Mouse (Mus musculus) forebrain, embryonic 10.5 days (tissue): ENCODE measurements around the gene Cyp2d9. TPM values are rescaled to one million over a fixed set of nuclear protein-coding genes. Genes with fewer than 3 reads are reported as not detected.
"Not testable (repeated sequence)": the region's sequence is repeated elsewhere in the genome, so short reads cannot be mapped to it uniquely, and the experiment has no call there.

Experiments used
- DNase-seq: peaks from one replicate; pipeline ENCODE4 v3.0.0-alpha.2; 2017; ENCODE audit warnings: low spot score; ENCODE audit errors: extremely low spot score
- H3K27ac ChIP-seq: fragments of 300-500 bp; sonication (generic); 2 replicates; pipeline ENCODE4 v1.5.1; 2016; ENCODE audit warnings: mild to moderate bottlenecking
- H3K27me3 ChIP-seq: fragments of 300-500 bp; sonication (generic); 2 replicates; pipeline ENCODE4 v1.6.1; 2016; ENCODE audit warnings: mild to moderate bottlenecking; ENCODE audit not compliant: poor library complexity, severe bottlenecking
- H3K36me3 ChIP-seq: fragments of 300-500 bp; sonication (generic); replicated peaks from 2 replicates; pipeline ENCODE4 v1.6.1; 2016; ENCODE audit warnings: mild to moderate bottlenecking, moderate library complexity
- H3K4me1 ChIP-seq: fragments of 300-500 bp; sonication (generic); 2 replicates; pipeline ENCODE4 v1.6.1; 2016
- H3K4me3 ChIP-seq: fragments of 300-500 bp; sonication (generic); 2 replicates; pipeline ENCODE4 v1.5.1; 2016; ENCODE audit warnings: mild to moderate bottlenecking, moderate library complexity
- H3K9me3 ChIP-seq: fragments of 300-500 bp; sonication (generic); 2 replicates; pipeline ENCODE4 v1.6.1; 2016; ENCODE audit warnings: mild to moderate bottlenecking, moderate library complexity
- WGBS: fragments of 180-500 bp; shearing (Covaris S2); methylation state at CpG from one replicate; pipeline ENCODE4 v1.1.7; 2016; 5-methylcytosine and 5-hydroxymethylcytosine counted together
- polyA plus RNA-seq: library from polyadenylated mRNA; unstranded; fragments of >200 nt; fragmentation: Nextera tagmentation; extraction: Ambion mirVana; gene quantifications from 2 replicates; pipeline ENCODE4 v1.2.1, GENCODE M21; 2016

The Cyp2d9 gene
- polyA plus RNA-seq, 1 experiment from 2014 or later, result not detected

DNA sequence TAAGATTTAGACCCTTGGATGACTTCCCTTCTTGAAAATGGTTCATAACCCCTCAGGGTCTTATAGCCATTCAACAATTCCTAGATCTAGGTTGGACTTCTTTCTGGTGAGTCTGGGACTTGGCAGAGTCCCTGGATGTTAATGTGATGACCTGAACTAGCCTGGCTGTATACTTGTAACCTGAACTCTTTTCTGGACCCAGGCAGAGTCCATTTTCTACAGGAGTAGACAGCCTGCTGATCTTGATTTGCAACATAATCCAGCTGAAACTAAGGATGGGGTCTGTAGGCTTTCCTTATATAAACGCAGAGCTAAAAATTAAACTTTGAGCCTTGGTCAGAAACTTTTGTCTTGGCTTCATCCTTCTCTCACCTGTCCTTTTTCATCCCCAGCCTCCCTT, 14.6 kb upstream of the Cyp2d9 start:
- WGBS, result 90% methylated on average over 1 of the region's 1 CpGs
- no peak for DNase-seq
- Histone ChIP-seq H3K36me3 (no peaks in the 10 kb centered on the region), H3K9me3 (no peaks in the 10 kb centered on the region), H3K27ac (no peak overlapping the region), H3K4me3 (no peak overlapping the region), H3K27me3 (no peaks in the 10 kb centered on the region), H3K4me1 (peaks cover 10% of the 10 kb centered on the region)

- Histone ChIP-seq H3K36me3 (no peaks in the 10 kb centered on the region), H3K9me3 (peaks cover 1% of the 10 kb centered on the region; the same call in 1 of the 2 replicates), H3K4me3 (no peak overlapping the region), H3K27me3 (no peaks in the 10 kb centered on the region), H3K27ac (no peak overlapping the region), H3K4me1 (no peaks in the 10 kb centered on the region)
- 79% methylated on average over 4 of the region's 4 CpGs for WGBS
- no peak for DNase-seq
These were observed 10.3 kb upstream of the Cyp2d9 start for GRCm38 (mm10) chr15:82422935-82423334.

DNA sequence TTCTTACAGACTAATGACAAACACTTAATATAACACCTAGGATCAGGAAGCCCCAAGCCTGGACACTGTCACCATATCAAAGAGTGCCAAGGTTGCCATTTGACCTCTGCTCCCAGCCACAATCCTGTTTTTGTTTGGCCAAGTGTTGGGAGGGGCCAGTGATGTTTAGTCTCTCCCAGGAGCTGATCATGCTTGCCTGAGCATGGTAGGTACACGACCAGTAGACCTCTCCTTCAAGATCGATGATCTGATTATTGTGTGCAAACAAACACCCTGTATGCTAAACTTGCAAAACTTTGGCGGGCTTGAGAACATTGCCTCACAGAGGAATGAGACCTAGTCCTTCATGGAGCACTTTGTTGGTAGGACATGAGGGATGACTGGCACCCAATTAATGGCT, 9.8 kb upstream of the Cyp2d9 start:
- DNase-seq, result no peak
- H3K27ac ChIP-seq, result no peak overlapping the region
- no peaks in the 10 kb centered on the region for H3K36me3 ChIP-seq
- no peaks in the 10 kb centered on the region for H3K27me3 ChIP-seq
- H3K9me3 ChIP-seq, result peaks cover 7% of the 10 kb centered on the region; the same call in 1 of the 2 replicates
- no peaks in the 10 kb centered on the region for H3K4me1 ChIP-seq
- no peak overlapping the region for H3K4me3 ChIP-seq
- 87% methylated on average over 3 of the region's 3 CpGs for WGBS

DNA sequence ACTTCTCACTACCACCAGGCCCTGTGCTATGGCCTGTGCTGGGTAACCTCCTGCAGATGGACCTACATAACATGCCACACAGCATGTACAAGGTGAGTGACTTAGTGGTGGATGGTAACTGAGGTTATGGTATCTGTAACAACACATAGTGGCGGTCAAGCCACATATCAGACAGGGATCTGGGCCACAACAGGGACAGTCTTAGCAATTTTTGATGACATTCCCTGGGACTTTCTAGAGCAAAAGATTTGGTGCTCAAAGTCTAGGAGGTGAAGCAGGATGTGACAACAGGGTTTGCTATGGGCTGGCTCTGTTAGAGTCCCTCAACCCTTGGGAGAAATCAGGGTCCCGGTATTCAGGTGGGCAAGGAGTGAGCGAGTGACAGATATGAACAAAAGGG, 384 bp downstream of the Cyp2d9 start:
- WGBS, result 94% methylated on average over 3 of the region's 3 CpGs
- H3K36me3 ChIP-seq, result no peaks in the 10 kb centered on the region

GRCm38 (mm10) chr15:82434541-82434940, 1.3 kb downstream of the Cyp2d9 start:
- 92% methylated on average over 3 of the region's 3 CpGs for WGBS
- no peaks in the 10 kb centered on the region for H3K4me1 ChIP-seq

More for the DNA sequence above, 384 bp downstream of the Cyp2d9 start:
- Histone ChIP-seq H3K4me1 (no peaks in the 10 kb centered on the region), H3K27me3 (no peaks in the 10 kb centered on the region), H3K27ac (no peak overlapping the region), H3K4me3 (no peak overlapping the region), H3K9me3 (peaks cover 40% of the 10 kb centered on the region)
- DNase-seq, result no peak

DNA sequence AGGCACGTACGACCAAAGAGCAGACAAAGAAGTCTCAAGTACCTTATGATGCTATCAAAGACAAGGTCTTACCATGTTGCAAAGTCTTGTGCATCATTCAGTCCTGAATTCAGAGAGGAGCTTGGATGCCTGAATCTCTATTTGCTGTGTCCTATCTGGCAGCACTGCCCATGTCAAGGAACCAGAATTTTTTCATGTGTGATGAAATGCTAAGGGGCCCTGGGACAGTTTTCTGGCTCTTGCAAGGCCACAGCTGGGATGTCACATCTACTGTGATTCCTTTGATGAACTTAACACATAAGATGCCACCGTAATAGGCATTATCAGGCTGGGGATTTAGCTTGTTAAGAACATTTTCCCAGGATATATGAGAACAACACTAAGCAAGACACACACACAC, 1.8 kb downstream of the Cyp2d9 start:
- H3K4me3 ChIP-seq, result no peak overlapping the region
- 90% methylated on average over 3 of the region's 3 CpGs for WGBS
- no peaks in the 10 kb centered on the region for H3K27me3 ChIP-seq
- H3K4me1 ChIP-seq, result no peaks in the 10 kb centered on the region
- peaks cover 31% of the 10 kb centered on the region for H3K9me3 ChIP-seq
- no peak for DNase-seq
- no peak overlapping the region for H3K27ac ChIP-seq
- no peaks in the 10 kb centered on the region for H3K36me3 ChIP-seq

More at GRCm38 (mm10) chr15:82434541-82434940, 1.3 kb downstream of the Cyp2d9 start:
- Histone ChIP-seq H3K27ac (no peak overlapping the region), H3K27me3 (no peaks in the 10 kb centered on the region), H3K36me3 (no peaks in the 10 kb centered on the region), H3K4me3 (no peak overlapping the region), H3K9me3 (peaks cover 36% of the 10 kb centered on the region)
- DNase-seq, result no peak

DNA sequence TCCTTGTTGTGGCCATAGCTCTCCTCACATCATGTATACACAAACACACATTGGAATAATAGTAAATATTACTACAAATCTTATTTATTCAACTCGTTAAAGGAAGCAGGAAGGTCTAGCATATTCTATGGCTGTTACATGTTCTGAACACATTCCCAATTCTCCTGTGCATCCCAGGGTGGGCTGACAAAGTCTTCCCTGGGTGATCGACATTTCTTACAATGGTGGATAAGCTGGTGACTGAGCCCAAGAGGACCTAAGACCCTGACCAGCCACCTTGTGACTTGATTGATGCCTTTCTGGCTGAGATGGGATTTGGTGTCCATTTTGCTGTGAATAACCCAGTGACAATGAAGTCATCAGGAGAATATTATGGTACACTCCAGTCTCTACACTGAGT, 2.4 kb downstream of the Cyp2d9 start:
- H3K9me3 ChIP-seq, result peaks cover 31% of the 10 kb centered on the region
- DNase-seq, result no peak
- H3K27me3 ChIP-seq, result no peaks in the 10 kb centered on the region
- H3K4me3 ChIP-seq, result no peak overlapping the region
- H3K36me3 ChIP-seq, result no peaks in the 10 kb centered on the region
- no peak overlapping the region for H3K27ac ChIP-seq
- H3K4me1 ChIP-seq, result no peaks in the 10 kb centered on the region
- 86% methylated on average over 2 of the region's 2 CpGs for WGBS

GRCm38 (mm10) chr15:82437975-82438617, 4.9 kb downstream of the Cyp2d9 start:
- no peaks in the 10 kb centered on the region for H3K27me3 ChIP-seq
- no peaks in the 10 kb centered on the region for H3K36me3 ChIP-seq
- no peak overlapping the region for H3K27ac ChIP-seq
- peaks cover 16% of the 10 kb centered on the region; the same call in 1 of the 2 replicates for H3K9me3 ChIP-seq
- no peak for DNase-seq
- 73% methylated on average over 5 of the region's 5 CpGs for WGBS
- no peak overlapping the region for H3K4me3 ChIP-seq
- no peaks in the 10 kb centered on the region for H3K4me1 ChIP-seq

GRCm38 (mm10) chr15:82443658-82444057, 10.4 kb downstream of the Cyp2d9 start:
- H3K4me1 ChIP-seq, result peaks cover 5% of the 10 kb centered on the region
- H3K4me3 ChIP-seq, result no peak overlapping the region
- no peak overlapping the region for H3K27ac ChIP-seq
- H3K36me3 ChIP-seq, result no peaks in the 10 kb centered on the region
- 85% methylated on average over 3 of the region's 3 CpGs for WGBS
- H3K27me3 ChIP-seq, result no peaks in the 10 kb centered on the region
- no peaks in the 10 kb centered on the region for H3K9me3 ChIP-seq
- DNase-seq, result no peak

DNA sequence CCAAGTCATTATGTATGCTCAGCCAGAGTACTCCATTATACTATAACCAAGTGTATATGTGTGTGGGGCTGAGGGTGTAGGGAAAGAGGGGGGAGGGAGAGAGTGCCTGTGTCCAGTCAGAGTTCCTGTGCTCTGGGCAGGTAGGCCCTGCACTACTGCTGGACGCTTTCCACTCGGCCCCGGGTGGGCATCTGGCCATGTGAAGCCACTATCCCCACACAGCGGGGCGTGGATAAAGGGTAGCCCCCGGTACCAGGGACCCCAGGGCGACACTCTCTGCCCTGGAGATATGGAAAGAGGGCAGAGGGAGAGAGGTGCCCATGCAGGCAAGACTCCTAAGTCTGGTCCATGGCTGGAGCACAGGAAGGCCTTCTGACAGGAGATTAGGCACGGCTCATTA, 12.0 kb downstream of the Cyp2d9 start:
- WGBS, result 82% methylated on average over 8 of the region's 8 CpGs
- no peak overlapping the region for H3K4me3 ChIP-seq
- peaks cover 5% of the 10 kb centered on the region for H3K4me1 ChIP-seq
- no peaks in the 10 kb centered on the region for H3K27me3 ChIP-seq
- no peaks in the 10 kb centered on the region for H3K9me3 ChIP-seq
- H3K27ac ChIP-seq, result no peak overlapping the region
- no peaks in the 10 kb centered on the region for H3K36me3 ChIP-seq
- DNase-seq, result no peak

DNA sequence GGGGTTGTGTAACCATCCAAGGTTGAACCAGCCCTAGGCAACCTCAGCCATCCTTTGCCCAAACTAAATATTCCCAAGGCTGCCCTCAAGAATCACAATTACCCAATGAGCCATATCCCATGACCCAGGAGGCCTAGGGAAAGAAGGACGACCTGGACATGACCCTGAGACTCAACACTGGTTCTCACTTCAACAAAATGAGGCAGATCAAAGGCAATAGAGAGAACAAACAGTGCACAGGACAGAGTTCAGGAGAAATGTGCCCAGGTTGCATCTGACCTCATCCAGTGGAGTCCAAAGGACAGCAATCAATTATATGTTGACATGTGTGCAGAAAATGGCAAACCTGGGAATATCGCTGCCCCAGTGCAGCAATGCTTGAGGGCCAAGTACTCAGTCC, 16.8 kb downstream of the Cyp2d9 start:
- not testable (repeated sequence) for H3K27me3 ChIP-seq, H3K4me1 ChIP-seq, H3K27ac ChIP-seq, H3K36me3 ChIP-seq, H3K4me3 ChIP-seq, H3K9me3 ChIP-seq, DNase-seq
- 89% methylated on average over 2 of the region's 2 CpGs for WGBS

- H3K27ac ChIP-seq, H3K9me3 ChIP-seq, H3K36me3 ChIP-seq, H3K27me3 ChIP-seq, H3K4me3 ChIP-seq, H3K4me1 ChIP-seq: not testable (repeated sequence)
- 75% methylated on average over 1 of the region's 1 CpGs for WGBS
- peak; percentile 11 for DNase-seq
These were observed 18.9 kb downstream of the Cyp2d9 start for GRCm38 (mm10) chr15:82452133-82452532.

DNA sequence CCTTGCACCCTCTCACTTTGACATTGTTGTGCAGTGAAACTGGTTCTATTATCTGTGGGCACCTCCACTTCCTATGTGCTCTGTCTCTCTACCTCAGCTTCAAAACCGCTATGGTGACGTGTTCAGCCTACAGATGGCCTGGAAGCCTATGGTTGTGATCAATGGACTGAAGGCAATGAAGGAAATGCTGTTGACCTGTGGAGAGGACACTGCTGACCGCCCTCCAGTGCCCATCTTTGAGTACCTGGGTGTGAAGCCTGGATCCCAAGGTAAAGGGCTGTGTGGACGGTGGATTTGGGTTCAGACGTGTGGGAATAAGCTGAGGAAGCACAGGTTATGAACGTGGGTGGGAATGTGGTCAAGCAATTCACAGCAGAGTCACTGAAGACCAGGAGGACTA, 20.3 kb downstream of the Cyp2d9 start:
- WGBS, result 81% methylated on average over 6 of the region's 6 CpGs
- H3K4me1 ChIP-seq, H3K4me3 ChIP-seq, H3K36me3 ChIP-seq, H3K27me3 ChIP-seq, H3K27ac ChIP-seq, H3K9me3 ChIP-seq: not testable (repeated sequence)
- peak; percentile 7 for DNase-seq
